Mouse (Mus musculus) bone marrow macrophage, adult 2 months (primary cell): ENCODE results near the gene Psmb10. TPM values are rescaled to one million over a fixed set of nuclear protein-coding genes. Genes with fewer than 3 reads are reported as not detected.

ENCODE experiments used
- H3K27ac ChIP-seq: 2 replicates; pipeline ENCODE4 v1.5.1; 2012; ENCODE audit warnings: low read depth, low read length; ENCODE audit not compliant: insufficient read depth
- H3K4me1 ChIP-seq: 2 replicates; pipeline ENCODE4 v1.6.1; 2012; ENCODE audit warnings: low read length; ENCODE audit not compliant: control insufficient read depth, insufficient read depth
- H3K4me3 ChIP-seq: 2 replicates; pipeline ENCODE4 v1.5.1; 2012; ENCODE audit warnings: mild to moderate bottlenecking, low read length, moderate library complexity; ENCODE audit not compliant: insufficient read depth
- CTCF ChIP-seq: IDR thresholded peaks from 2 replicates; pipeline ENCODE4 v1.5.1; 2012; ENCODE audit warnings: low read depth, mild to moderate bottlenecking, low read length, moderate library complexity
- POLR2A ChIP-seq: IDR thresholded peaks from 2 replicates; pipeline ENCODE4 v1.6.1; 2012; ENCODE audit warnings: mild to moderate bottlenecking, low read depth, low read length, borderline replicate concordance
- polyA plus RNA-seq: library from polyadenylated mRNA; stranded (reverse); fragments of >200 nt; gene quantifications from 2 replicates; pipeline ENCODE4 v1.2.4, GENCODE M21; 2012; ENCODE audit not compliant: missing spikeins, insufficient read depth, insufficient read length

Psmb10 gene
- polyA plus RNA-seq, 1 experiment: 151 TPM

DNA sequence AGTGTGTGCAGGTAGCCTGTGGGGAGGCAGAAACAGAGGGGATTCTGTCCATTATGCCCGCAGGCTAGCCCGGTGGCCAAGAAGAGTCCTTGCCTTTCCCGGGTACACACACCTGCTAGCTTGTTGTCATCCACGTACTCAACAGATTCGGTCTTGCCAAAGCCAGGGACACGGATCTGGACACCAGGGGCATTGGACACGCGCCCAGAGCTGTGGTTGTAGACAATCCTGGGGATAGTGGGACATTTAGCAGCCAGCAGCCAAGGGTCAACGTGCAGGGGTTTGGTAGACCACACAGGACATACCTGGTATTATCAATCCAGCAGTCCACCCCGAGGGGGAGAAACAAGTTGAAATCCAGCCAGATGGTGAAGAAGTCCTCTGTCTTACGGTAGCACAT is 3.8 kb upstream of the Psmb10 start:
- no peak for TF ChIP-seq POLR2A
- TF ChIP-seq CTCF: no peak
- Histone ChIP-seq H3K27ac (no peak overlapping the region), H3K4me1 (peaks cover 6% of the 10 kb centered on the region), H3K4me3 (no peak overlapping the region)

DNA sequence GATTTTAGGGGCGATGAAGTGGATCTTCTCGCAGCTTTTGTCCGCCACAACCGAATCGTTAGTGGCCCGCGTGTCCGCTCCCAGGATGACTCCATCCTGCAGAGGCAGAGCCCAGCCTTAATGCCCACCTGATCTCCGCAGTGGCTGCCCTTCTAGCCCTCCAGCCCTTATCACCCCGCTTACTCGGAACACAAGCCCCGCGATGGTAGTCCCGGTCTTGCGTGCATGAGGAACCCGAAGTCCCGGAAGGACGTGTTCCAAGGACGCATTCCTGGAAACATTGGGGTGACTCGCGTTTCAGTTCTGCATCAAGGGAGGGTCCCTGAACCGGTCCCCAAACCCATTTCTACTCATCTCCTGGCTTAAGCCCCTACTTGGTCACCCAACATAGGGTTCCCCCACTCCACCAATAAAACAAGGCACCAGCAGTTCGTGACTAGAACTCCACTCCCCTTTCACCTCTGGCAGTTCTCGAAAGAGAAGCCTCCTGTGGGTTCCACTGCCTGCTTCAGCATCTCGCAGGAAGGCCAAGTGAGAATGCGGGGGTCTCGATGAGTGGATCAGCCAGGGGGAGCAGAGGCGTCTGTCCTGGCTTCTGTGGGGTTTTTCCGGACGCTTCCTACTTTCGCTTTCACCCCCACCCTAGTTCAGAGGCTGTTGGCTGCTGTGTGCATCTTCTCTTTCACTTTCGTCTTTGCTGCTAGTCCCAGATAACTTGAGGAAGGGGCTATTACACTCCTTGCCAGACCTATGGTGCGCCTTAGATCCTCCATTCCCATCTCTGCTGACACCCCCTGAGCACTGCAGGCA is 543 bp downstream of the Psmb10 start:
- H3K4me3 ChIP-seq: peak overlapping the region; percentile 69
- peaks cover 10% of the 10 kb centered on the region for H3K4me1 ChIP-seq
- TF ChIP-seq CTCF (no peak), POLR2A (no peak)
- peak overlapping the region; percentile 74 for H3K27ac ChIP-seq

DNA sequence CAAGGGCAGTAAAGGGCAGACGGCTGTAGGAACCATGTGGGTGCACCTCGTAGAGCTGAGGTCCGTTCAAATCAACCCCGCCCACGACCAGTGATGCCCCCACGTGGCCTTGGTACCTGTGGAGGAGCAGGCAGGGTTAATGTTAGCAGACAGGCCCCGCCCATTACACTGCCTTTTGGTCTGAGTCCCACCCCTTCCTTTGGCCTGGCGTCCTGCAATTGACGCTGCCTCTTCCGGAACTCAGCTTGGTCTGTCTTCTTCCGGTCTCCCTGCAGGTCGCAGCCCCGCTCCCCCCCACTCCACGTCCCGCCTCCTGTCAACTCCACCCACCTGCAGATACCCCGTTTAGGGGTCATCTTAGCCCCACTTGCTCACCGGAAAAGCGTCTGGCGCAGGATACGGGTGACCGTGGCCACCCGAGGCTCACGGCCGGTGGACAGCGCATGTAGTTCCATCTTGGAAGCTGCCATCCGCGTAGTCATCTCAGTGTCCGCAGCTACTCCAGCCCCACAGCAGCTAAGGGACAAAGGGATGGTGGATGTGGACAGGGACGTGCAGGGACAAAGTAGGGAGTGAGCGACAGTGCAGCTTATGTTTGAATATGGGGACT is 1.3 kb downstream of the Psmb10 start:
- peak overlapping the region; percentile 69 for H3K4me3 ChIP-seq
- H3K27ac ChIP-seq: peak overlapping the region; percentile 74
- TF ChIP-seq CTCF (no peak), POLR2A (no peak)
- H3K4me1 ChIP-seq: peaks cover 10% of the 10 kb centered on the region

DNA sequence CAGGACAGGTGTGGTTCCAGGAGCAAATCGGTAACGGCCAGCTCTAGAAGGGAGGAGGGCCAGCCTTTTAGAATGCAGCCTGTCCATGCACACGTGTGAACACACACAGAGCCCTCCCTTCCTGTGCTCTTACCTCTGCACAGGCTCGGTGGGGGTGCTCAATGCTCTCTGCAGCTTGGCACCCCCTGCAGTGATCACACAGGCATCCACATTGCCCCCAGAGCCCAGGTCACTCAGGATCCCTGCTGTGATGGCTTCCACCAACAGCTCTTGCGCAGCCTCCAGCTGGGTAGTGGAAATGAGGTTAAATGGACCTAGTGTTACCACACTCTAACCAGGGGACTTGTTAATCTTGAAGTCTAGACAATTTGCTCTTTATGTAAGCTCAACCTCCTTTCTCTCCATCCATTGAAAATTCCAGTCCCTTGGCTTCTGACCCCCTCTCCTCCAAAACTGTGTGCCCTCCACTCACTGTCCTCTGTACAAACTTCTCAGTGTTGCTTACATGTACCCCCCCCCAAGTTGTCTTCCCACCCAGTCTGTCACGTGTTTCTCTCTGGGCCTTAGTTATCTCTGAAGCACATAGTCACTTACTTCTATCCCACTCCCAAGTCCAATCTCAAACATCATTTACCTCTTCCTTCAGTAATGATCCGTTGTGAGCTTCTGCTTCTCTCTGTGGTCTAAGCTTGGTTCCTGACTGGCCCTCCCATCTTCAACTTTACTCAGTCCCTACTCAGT is 2.2 kb downstream of the Psmb10 start:
- Histone ChIP-seq H3K4me1 (peaks cover 10% of the 10 kb centered on the region), H3K4me3 (peak overlapping the region; percentile 69; the same call in 1 of the 2 replicates), H3K27ac (no peak overlapping the region)
- no peak for TF ChIP-seq POLR2A
- no peak for TF ChIP-seq CTCF

DNA sequence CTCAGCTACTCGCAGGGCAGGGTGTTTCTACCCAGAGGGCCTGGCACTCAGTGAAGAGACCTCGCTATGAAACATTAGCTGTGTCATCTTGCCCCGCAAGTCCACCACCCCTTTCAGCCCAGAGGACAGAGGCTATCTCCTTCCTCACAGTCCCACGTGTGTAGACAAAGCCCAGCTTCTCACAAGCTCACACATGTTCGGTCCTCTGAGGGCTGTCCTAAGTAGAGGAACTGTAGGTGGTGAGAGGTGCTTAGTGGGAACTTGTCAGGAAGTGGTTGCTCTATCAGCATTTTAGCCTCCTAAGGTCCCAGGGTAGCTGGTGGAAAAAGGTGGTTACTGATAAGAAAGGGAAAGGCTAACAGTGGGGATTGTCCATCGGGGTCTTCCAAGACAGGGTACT is 3.1 kb downstream of the Psmb10 start:
- Histone ChIP-seq H3K27ac (no peak overlapping the region), H3K4me3 (no peak overlapping the region), H3K4me1 (peaks cover 10% of the 10 kb centered on the region)
- TF ChIP-seq POLR2A: no peak
- TF ChIP-seq CTCF: no peak

DNA sequence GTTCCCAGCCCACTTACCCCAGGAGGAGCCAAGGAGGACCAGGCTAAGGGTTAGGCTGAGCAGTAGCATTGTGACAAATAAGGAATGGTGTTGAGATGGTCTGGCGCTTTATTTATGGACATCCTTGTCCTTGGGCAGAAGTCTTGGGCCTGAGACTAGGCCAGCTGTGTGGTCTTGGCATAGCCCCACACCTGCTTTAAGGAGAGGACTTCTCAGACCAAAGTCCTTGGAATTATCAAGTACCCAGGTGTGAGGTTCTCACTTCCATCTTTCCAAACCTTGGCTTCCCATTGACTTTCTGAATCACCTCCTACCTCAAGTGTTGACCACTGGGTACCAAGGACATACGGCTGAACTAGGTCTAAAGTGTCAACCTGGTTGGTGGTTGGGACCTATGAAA is 4.5 kb downstream of the Psmb10 start, which contains the start of gene Ctrl:
TSS of gene Ctrl (minus strand) at position 101 of the 400 bp plus-strand sequence.
- no peak within 1 kb of the TSS for H3K4me3 ChIP-seq
- no peak for TF ChIP-seq POLR2A
- no peak for TF ChIP-seq CTCF
- no peak within 1 kb of the TSS for H3K27ac ChIP-seq
- H3K4me1 ChIP-seq: peaks cover 9% of the 10 kb centered on the region

DNA sequence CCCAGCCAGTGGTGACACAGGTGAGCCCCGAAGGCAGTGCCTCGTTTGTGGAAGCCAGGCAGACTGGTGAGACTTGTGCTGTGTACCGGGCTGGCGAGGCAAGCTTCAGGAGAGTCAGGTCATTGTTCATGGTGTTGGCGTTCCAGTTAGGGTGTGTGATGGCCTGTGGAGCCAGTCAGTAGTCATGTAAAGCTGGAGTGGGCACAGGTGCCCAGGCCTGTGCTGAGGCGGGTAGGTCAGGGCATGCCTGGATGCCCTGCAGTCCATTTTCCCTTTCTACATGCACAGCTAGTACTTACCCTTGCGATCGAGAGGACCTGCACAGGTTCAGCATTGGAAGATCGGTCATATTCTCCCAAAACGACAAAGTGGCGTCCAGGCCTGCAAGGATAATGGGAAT is 5.7 kb downstream of the Psmb10 start:
- H3K4me1 ChIP-seq: peaks cover 4% of the 10 kb centered on the region
- H3K4me3 ChIP-seq: no peak overlapping the region
- TF ChIP-seq CTCF: no peak
- H3K27ac ChIP-seq: no peak overlapping the region

DNA sequence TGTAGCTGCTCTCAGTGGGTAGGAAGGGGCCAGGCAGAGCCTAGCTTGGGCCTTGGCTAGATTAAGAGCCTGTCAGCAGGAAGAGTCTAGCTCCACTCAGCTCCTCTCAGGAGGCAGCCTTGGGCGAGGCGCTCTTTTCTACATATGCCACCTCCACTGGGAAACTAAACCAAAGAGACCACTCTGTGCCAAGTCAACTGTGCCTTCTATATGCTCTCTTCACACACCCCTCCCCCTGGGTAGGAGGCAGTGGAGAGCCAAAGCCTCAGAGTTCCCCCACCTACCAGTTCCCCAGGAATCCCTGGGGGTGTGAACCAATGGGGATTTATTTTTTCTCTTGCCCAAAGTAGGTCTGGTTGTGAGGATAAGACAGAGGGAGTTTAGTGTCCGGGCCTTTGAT is 7.0 kb downstream of the Psmb10 start:
- Histone ChIP-seq H3K4me3 (no peak overlapping the region), H3K4me1 (no peaks in the 10 kb centered on the region), H3K27ac (no peak overlapping the region)
- no peak for TF ChIP-seq POLR2A
- TF ChIP-seq CTCF: no peak

DNA sequence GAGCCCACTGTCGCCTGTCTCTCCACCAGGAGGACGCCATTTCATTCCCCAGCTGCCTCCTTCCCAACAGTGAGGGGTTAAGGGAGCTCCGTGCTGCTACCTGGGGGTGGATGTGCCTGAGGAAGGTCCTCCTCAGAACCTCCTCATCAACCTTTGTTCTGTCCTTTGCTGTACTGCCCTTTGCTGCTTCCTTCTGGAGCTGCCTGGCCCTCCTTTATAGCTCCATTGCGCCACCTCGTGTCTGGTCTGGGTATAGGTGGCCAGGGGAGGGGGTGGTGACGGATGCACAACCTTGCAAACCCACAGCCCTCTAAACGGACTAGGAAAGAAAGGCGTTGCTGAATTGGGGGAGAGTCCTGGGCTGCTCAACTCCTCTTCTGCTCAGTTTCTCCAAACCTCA is 7.6 kb downstream of the Psmb10 start:
- no peak overlapping the region for H3K27ac ChIP-seq
- no peak overlapping the region for H3K4me3 ChIP-seq
- no peaks in the 10 kb centered on the region for H3K4me1 ChIP-seq
- TF ChIP-seq POLR2A (no peak), CTCF (peak; percentile 80)

DNA sequence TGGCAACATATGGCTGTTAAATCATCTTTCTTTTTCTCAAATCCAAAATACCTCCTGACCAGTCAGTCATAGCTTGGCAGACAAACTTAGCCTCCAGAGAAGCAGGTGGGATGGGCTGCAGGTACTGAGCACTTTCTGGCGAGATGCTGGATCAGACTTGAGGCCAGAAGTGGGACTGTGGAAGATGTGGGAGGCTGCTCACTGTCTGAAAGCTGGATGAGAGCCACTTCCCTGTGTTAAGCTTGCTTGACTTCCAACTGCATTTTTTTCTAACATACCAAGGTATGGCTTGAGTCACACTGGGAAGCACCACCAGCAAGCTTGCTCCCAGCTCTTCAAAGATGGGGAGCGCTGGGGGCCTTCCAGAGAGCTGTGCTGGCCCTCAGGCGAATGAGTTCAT is 13.1 kb downstream of the Psmb10 start:
- Histone ChIP-seq H3K4me1 (0 out of 2 replicates have a peak, but pooled peaks cover 2% of the 10 kb centered on the region), H3K27ac (no peak overlapping the region), H3K4me3 (no peak overlapping the region)
- no peak for TF ChIP-seq CTCF
- TF ChIP-seq POLR2A: no peak
